Mouse (Mus musculus): ENCODE measurements around the gene Asphd1. TPM values are rescaled to one million over a fixed set of nuclear protein-coding genes. Genes with fewer than 3 reads are reported as not detected.
"Not testable (repeated sequence)": the region's sequence is repeated elsewhere in the genome, so short reads cannot be mapped to it uniquely, and the experiment has no call there.

Asphd1 gene
- polyA plus RNA-seq, 1 experiment, result 55.7 TPM

DNA sequence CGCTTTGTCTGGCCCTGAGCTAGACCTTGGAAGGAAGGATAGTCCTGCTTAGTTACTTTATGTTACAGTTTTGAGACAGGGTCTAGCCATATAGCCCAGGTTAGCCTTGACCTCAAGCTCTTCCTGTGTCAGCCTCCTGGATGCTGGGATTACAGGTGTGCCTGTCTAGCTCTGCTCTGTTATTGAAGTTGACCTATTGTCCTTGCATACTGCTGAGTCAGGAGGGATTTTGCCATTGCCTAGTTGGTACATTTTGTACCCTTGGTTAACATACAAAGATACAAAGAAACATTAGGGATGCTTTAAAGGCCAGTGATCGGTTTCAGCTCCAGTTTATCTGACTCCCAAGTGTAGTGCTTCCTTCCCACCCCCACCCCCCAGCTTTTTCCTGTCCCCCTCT lies 16.7 kb downstream of the Asphd1 start:
- no peak overlapping the region for H3K4me3 ChIP-seq (ENCODE audit: insufficient read depth, low read length)
- 0 out of 2 replicates have a peak, but pooled peaks cover 1% of the 10 kb centered on the region for H3K4me1 ChIP-seq (ENCODE audit: control insufficient read depth, insufficient read depth, low read length)
- H3K27ac ChIP-seq (ENCODE audit: insufficient read depth, low read length), result no peak overlapping the region
- no peak for TF ChIP-seq POLR2A (IDR thresholded peaks at IDR 0.05; ENCODE audit: extremely low read depth, insufficient read depth, low read length)
- no peak for TF ChIP-seq CTCF (IDR thresholded peaks at IDR 0.05; ENCODE audit: extremely low read depth, insufficient read depth, low read length)

DNA sequence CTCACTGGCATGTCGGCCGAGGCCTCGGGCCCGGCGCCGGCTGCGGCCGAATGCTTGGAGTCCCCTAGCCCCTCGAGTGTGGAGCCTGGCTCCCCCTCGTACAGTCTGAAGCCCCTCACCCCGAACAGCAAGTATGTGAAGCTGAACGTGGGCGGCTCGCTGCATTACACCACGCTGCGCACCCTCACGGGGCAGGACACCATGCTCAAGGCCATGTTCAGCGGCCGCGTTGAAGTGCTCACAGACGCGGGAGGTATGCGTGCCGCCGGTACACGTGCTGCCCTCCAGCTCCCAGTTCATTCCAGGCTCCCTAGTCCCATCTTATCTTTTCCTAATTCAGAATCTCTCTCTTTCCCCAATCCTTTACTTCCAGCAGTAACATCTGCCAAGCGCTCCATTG lies 20.3 kb downstream of the Asphd1 start:
- H3K4me1 ChIP-seq (ENCODE audit: control insufficient read depth, insufficient read depth, low read length), result 0 out of 2 replicates have a peak, but pooled peaks cover 1% of the 10 kb centered on the region
- TF ChIP-seq POLR2A (IDR thresholded peaks at IDR 0.05; ENCODE audit: extremely low read depth, insufficient read depth, low read length) (no peak), CTCF (IDR thresholded peaks at IDR 0.05; ENCODE audit: extremely low read depth, insufficient read depth, low read length) (no peak)
- peak overlapping the region; percentile 48 for H3K27ac ChIP-seq (ENCODE audit: insufficient read depth, low read length)
- peak overlapping the region; percentile 93 for H3K4me3 ChIP-seq (ENCODE audit: insufficient read depth, low read length)

DNA sequence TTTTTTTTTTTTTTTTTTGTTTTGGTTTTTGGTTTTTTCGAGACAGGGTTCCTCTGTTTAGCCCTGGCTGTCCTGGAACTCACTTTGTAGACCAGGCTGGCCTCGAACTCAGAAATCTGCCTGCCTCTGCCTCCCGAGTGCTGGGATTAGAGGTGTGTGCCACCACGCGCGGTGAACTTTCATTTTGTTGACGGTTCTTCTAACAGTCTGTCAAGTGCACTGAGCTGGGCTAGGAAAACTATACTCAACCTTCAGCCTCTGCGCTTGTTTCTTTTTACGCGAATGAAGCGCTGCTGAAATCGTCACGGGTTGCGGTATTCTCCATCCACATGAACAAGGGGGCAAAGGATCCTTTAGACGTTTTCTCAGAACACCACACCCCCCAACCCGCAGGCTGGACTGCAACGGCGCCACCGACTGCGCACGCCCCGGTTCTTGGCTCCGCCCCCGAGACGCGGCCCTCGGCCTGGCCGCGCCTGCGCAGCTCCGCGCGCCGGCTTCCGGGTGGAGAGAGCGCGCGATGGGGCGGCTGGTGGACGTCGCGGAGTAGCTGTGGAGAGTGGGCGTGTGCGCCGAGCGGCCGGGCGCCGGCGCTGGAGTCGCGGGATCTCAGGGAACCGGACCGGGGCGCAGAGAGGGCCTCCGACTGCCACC lies 20.9 kb downstream of the Asphd1 start, which contains the start of gene Kctd13:
Gene Kctd13 (plus strand): TSS at position 496 of the 654 bp plus-strand sequence.
- H3K4me3 ChIP-seq (ENCODE audit: insufficient read depth, low read length), result peak within 1 kb of the TSS; percentile 93
- 0 out of 2 replicates have a peak, but pooled peaks cover 1% of the 10 kb centered on the region for H3K4me1 ChIP-seq (ENCODE audit: control insufficient read depth, insufficient read depth, low read length)
- peak; percentile 62; the same call in 1 of the 2 replicates for TF ChIP-seq POLR2A (IDR thresholded peaks at IDR 0.05; ENCODE audit: extremely low read depth, insufficient read depth, low read length)
- TF ChIP-seq CTCF (IDR thresholded peaks at IDR 0.05; ENCODE audit: extremely low read depth, insufficient read depth, low read length), result no peak
- H3K27ac ChIP-seq (ENCODE audit: insufficient read depth, low read length), result peak within 1 kb of the TSS; percentile 48

DNA sequence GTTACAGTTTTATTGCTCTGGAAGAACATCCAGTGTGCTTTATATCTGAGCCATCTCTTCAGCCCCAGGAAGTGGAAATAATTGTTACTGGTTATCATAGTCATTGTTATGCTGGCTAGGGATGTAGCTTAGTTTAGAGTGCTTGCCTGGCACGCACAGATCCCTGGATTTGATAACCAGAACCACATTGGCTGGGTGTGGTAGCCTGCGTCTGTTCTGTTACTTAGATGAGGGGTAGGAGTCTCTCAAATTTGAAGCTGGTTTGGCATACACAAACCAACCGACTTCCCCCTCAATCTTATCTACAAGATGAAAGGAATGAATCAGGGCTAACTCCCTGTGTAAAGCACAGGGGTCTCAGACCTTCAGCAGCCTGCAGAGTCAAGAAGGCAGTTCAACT lies 23.1 kb downstream of the Asphd1 start:
- no peak for TF ChIP-seq CTCF (IDR thresholded peaks at IDR 0.05; ENCODE audit: extremely low read depth, insufficient read depth, low read length)
- Histone ChIP-seq H3K4me3 (ENCODE audit: insufficient read depth, low read length) (no peak overlapping the region), H3K4me1 (ENCODE audit: control insufficient read depth, insufficient read depth, low read length) (0 out of 2 replicates have a peak, but pooled peaks cover 1% of the 10 kb centered on the region), H3K27ac (ENCODE audit: insufficient read depth, low read length) (no peak overlapping the region)

DNA sequence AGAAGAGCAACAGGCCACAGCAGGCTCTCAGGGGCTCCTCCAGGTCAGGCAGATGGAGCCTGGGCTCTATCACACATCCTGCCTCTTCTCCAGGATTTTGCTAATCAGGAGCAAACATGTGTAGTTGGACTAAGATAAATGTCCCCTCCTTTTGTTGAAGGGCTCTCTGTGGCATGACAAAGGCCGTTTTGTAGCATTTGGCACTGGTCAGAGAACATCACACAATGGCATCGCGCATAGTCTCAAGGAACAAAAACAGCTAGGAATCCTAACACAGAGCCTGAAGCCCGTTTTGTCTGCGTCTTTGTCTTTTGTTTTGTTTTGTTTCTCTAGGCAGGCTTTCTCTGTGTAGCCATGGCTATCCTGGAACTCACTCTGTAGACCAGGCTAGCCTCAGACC lies 25.4 kb downstream of the Asphd1 start:
- no peaks in the 10 kb centered on the region for H3K4me1 ChIP-seq (ENCODE audit: control insufficient read depth, insufficient read depth, low read length)
- TF ChIP-seq POLR2A (IDR thresholded peaks at IDR 0.05; ENCODE audit: extremely low read depth, insufficient read depth, low read length), result no peak
- no peak for TF ChIP-seq CTCF (IDR thresholded peaks at IDR 0.05; ENCODE audit: extremely low read depth, insufficient read depth, low read length)

DNA sequence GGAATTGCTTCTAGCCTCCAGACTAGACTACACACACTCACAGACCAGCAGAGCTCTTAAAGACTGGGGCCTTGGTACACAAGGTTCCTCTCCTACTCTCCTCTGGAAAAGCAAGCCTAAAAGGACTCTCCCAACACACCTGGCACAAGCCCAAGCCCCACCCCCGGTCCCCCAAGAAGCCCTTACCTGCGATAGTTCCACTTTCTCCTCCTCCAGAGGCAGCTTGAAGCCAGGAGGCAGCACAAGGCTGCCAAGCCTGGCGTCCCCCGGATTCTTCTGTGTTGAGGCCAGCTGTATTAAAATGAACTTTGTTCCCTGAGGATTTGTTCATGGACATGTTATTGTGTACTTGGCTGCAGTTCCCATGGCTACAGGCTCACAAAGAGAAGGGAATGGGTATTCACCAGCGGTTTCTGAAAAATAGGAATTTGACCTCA lies 26.7 kb downstream of the Asphd1 start, which contains the start of gene Tmem219:
Gene Tmem219 (minus strand): TSS at position 294 of the 437 bp plus-strand sequence.
- no peak within 1 kb of the TSS for H3K4me3 ChIP-seq (ENCODE audit: insufficient read depth, low read length)
- no peak for TF ChIP-seq POLR2A (IDR thresholded peaks at IDR 0.05; ENCODE audit: extremely low read depth, insufficient read depth, low read length)
- no peak for TF ChIP-seq CTCF (IDR thresholded peaks at IDR 0.05; ENCODE audit: extremely low read depth, insufficient read depth, low read length)
- peak within 1 kb of the TSS; percentile 63 for H3K27ac ChIP-seq (ENCODE audit: insufficient read depth, low read length)
- no peaks in the 10 kb centered on the region for H3K4me1 ChIP-seq (ENCODE audit: control insufficient read depth, insufficient read depth, low read length)

More for the DNA sequence above, 25.4 kb downstream of the Asphd1 start:
- peak overlapping the region; percentile 63; the same call in 1 of the 2 replicates for H3K27ac ChIP-seq (ENCODE audit: insufficient read depth, low read length)
- no peak overlapping the region for H3K4me3 ChIP-seq (ENCODE audit: insufficient read depth, low read length)

DNA sequence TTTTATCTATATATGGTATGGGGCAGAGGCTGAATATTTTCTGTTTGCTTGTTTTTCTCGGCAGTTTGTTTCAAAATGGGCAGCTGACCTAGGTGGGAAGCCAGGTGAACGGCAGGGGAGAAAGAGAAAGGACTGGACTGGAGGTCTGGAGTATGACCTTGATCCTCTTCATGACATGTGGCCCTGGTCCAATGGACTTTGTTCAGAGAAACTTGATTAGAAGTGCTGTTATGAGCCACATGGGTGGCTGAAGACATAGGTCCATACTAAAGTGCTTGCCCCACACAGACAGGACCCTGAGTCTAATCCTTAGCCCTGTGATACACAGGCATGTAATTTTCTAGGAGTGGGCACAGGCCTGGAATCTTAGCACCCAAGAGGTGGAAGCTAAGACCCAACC lies 27.8 kb downstream of the Asphd1 start:
- no peak for TF ChIP-seq CTCF (IDR thresholded peaks at IDR 0.05; ENCODE audit: extremely low read depth, insufficient read depth, low read length)
- TF ChIP-seq POLR2A (IDR thresholded peaks at IDR 0.05; ENCODE audit: extremely low read depth, insufficient read depth, low read length), result no peak
- Histone ChIP-seq H3K4me3 (ENCODE audit: insufficient read depth, low read length) (no peak overlapping the region), H3K4me1 (ENCODE audit: control insufficient read depth, insufficient read depth, low read length) (no peaks in the 10 kb centered on the region), H3K27ac (ENCODE audit: insufficient read depth, low read length) (peak overlapping the region; percentile 15; the same call in 1 of the 2 replicates)

DNA sequence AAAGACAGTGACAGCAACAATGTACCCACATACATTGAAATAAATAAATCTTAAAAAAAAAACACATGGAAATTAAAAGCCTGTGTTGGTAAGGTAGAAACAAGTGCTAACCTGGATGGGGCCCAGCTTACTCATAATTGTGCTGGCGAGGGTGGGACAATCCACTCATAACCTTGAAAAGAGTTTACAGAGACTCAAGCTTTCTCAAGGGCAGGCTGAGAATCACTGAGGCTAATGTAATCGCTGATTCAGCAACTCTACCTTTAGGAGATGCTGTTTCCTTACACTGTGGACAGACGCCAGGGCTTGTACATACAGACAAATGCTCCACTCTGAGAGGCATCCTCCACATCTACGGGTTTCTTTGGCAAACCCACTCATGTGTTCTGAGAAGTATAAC lies 29.4 kb downstream of the Asphd1 start:
- H3K27ac ChIP-seq (ENCODE audit: insufficient read depth, low read length), result no peak overlapping the region
- TF ChIP-seq CTCF (IDR thresholded peaks at IDR 0.05; ENCODE audit: extremely low read depth, insufficient read depth, low read length), result no peak
- no peak for TF ChIP-seq POLR2A (IDR thresholded peaks at IDR 0.05; ENCODE audit: extremely low read depth, insufficient read depth, low read length)
- H3K4me3 ChIP-seq (ENCODE audit: insufficient read depth, low read length), result no peak overlapping the region
- H3K4me1 ChIP-seq (ENCODE audit: control insufficient read depth, insufficient read depth, low read length), result no peaks in the 10 kb centered on the region

DNA sequence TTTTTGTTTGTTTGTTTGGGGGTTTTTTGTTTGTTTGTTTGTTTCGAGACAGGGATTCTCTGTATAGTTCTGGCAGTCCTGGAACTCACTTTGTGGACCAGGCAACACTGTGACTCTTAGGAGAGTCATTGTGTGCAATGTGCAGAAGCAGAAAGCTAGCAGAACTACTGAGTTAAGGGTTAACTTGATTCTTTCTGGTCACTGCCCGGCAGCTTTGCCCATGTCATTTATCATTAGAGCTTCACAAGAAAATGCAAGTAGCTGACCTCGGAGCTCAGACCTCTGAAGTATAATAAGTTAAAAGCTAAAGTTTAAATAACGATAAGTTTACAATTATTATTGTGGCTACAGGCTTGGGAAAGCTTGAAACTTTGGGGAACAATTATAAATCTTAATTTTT lies 31.0 kb downstream of the Asphd1 start:
- not testable (repeated sequence) for H3K4me1 ChIP-seq (ENCODE audit: control insufficient read depth, insufficient read depth, low read length); H3K27ac ChIP-seq (ENCODE audit: insufficient read depth, low read length); H3K4me3 ChIP-seq (ENCODE audit: insufficient read depth, low read length)

DNA sequence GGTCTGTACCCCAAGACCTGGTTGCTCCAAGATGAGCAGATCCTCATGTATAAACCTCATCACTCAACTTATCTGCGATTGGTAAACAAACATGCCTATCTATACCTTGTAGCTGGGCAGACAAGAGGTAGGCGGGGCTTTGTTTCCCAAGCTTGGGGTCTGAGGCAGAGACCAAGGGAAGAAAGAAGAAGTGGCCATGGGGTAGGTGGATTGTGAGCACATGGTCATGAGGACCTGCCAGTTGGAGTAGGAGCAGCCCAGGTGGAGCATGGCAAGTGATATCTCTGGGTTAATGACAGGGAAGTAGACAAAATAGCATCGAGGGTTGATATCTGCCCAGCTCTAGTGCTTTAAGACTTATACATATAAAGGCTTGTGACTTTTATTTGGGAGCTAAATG lies 34.5 kb downstream of the Asphd1 start:
- Histone ChIP-seq H3K4me1 (ENCODE audit: control insufficient read depth, insufficient read depth, low read length) (no peaks in the 10 kb centered on the region), H3K27ac (ENCODE audit: insufficient read depth, low read length) (no peak overlapping the region), H3K4me3 (ENCODE audit: insufficient read depth, low read length) (no peak overlapping the region)
- TF ChIP-seq POLR2A (IDR thresholded peaks at IDR 0.05; ENCODE audit: extremely low read depth, insufficient read depth, low read length) (no peak), CTCF (IDR thresholded peaks at IDR 0.05; ENCODE audit: extremely low read depth, insufficient read depth, low read length) (no peak)
